Mouse (Mus musculus) kidney, adult 18-20 months (tissue): Measurements from ENCODE around the gene Ifi203.
"Not testable (repeated sequence)": the region's sequence is repeated elsewhere in the genome, so short reads cannot be mapped to it uniquely, and the experiment has no call there.

Experiments
- DNase-seq: peaks from one replicate; pipeline ENCODE4 v3.0.0; 2021

The Ifi203 gene

GRCm38 (mm10) chr1:173887026-173887787, 55.3 kb downstream of the Ifi203 start:
- not testable (repeated sequence) for DNase-seq

GRCm38 (mm10) chr1:173880004-173880666, 62.3 kb downstream of the Ifi203 start:
- DNase-seq: not testable (repeated sequence)

GRCm38 (mm10) chr1:173879225-173879987, 63.1 kb downstream of the Ifi203 start:
- DNase-seq: not testable (repeated sequence)

- DNase-seq: not testable (repeated sequence)
These were observed 64.2 kb downstream of the Ifi203 start for GRCm38 (mm10) chr1:173878264-173878663.

GRCm38 (mm10) chr1:173877125-173877524, 65.3 kb downstream of the Ifi203 start:
- not testable (repeated sequence) for DNase-seq
